Mouse (Mus musculus): Measurements from ENCODE around the gene Lyz1. TPM values are rescaled to one million over a fixed set of nuclear protein-coding genes. Genes with fewer than 3 reads are reported as not detected.
A peak's percentile ranks its signal among the peaks of the same experiment; 100 is the strongest.

Lyz1 gene
- 8.6 and 12.2 TPM in 2 replicates for polyA plus RNA-seq (2015; fragmentation: Nextera tagmentation; extraction: Ambion mirVana)

GRCm38 (mm10) chr10:117292671-117293070 lies at the start of gene Lyz1:
Lyz1 (minus strand) TSS chr10:117292868.
- H3K27ac ChIP-seq (replicated peaks), result no peak within 1 kb of the TSS
- H3K9me3 ChIP-seq, result no peaks in the 10 kb centered on the region
- 49% methylated on average over 5 of the region's 5 CpGs for WGBS
- ATAC-seq (ENCODE audit: extremely low read depth, insufficient number of reproducible peaks, low FRiP score, low TSS enrichment), result no peak
- no peak within 1 kb of the TSS for H3K4me2 ChIP-seq
- peaks cover 21% of the 10 kb centered on the region for H3K4me1 ChIP-seq
- H3K27me3 ChIP-seq (replicated peaks), result peaks cover 25% of the 10 kb centered on the region
- no peaks in the 10 kb centered on the region for H3K36me3 ChIP-seq
- H3K9ac ChIP-seq, result no peak within 1 kb of the TSS
- no peak within 1 kb of the TSS for H3K4me3 ChIP-seq

GRCm38 (mm10) chr10:117342406-117342805 lies 49.7 kb upstream of the Lyz1 start:
- Histone ChIP-seq H3K4me2 (no peak overlapping the region), H3K4me3 (no peak overlapping the region), H3K27ac (replicated peaks) (no peak overlapping the region), H3K27me3 (replicated peaks) (no peaks in the 10 kb centered on the region), H3K9me3 (no peaks in the 10 kb centered on the region), H3K9ac (no peak overlapping the region), H3K4me1 (peaks cover 9% of the 10 kb centered on the region), H3K36me3 (peaks cover 23% of the 10 kb centered on the region)
- 65% methylated on average over 2 of the region's 2 CpGs for WGBS
- no peak for ATAC-seq (ENCODE audit: extremely low read depth, insufficient number of reproducible peaks, low FRiP score, low TSS enrichment)

- Histone ChIP-seq H3K36me3 (peaks cover 13% of the 10 kb centered on the region; the same call in 1 of the 2 replicates), H3K27ac (replicated peaks) (no peak overlapping the region), H3K9me3 (no peaks in the 10 kb centered on the region), H3K27me3 (replicated peaks) (no peaks in the 10 kb centered on the region), H3K4me1 (peaks cover 10% of the 10 kb centered on the region), H3K4me3 (no peak overlapping the region), H3K4me2 (no peak overlapping the region), H3K9ac (no peak overlapping the region)
- WGBS, result 72% methylated on average over 4 of the region's 4 CpGs
- no peak for ATAC-seq (ENCODE audit: extremely low read depth, insufficient number of reproducible peaks, low FRiP score, low TSS enrichment)
These were observed 48.4 kb upstream of the Lyz1 start for GRCm38 (mm10) chr10:117341029-117341428.

DNA sequence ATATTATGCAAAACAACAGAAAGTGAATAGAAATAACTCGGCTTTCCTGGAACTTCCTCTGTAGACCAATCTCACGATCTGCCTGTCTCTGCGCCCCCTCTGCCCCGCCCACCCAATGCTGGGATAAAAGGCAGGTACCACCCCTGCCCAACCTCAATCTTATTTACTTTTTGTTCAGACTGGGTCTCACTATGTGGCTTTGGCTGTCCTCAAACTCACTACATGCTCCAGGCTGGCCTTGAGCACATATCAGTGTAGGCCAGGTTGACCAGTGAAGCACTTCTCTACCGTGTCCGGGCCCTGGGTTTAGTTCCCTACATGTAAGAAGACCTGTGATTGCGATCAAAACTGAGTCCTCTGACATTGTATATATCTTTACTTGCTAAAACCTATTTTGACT lies 46.6 kb upstream of the Lyz1 start:
- H3K9me3 ChIP-seq, result no peaks in the 10 kb centered on the region
- H3K4me3 ChIP-seq, result no peak overlapping the region
- H3K9ac ChIP-seq, result no peak overlapping the region
- H3K4me2 ChIP-seq, result no peak overlapping the region
- ATAC-seq (ENCODE audit: extremely low read depth, insufficient number of reproducible peaks, low FRiP score, low TSS enrichment), result no peak
- H3K27me3 ChIP-seq (replicated peaks), result no peaks in the 10 kb centered on the region
- peaks cover 10% of the 10 kb centered on the region; the same call in 1 of the 2 replicates for H3K36me3 ChIP-seq
- 83% methylated on average over 7 of the region's 7 CpGs for WGBS
- H3K27ac ChIP-seq (replicated peaks), result no peak overlapping the region
- H3K4me1 ChIP-seq, result peaks cover 17% of the 10 kb centered on the region

GRCm38 (mm10) chr10:117337946-117338345 lies 45.3 kb upstream of the Lyz1 start:
- Histone ChIP-seq H3K4me2 (no peak overlapping the region), H3K9ac (no peak overlapping the region), H3K27ac (replicated peaks) (no peak overlapping the region), H3K4me3 (no peak overlapping the region), H3K27me3 (replicated peaks) (no peaks in the 10 kb centered on the region), H3K4me1 (peaks cover 16% of the 10 kb centered on the region), H3K36me3 (0 out of 2 replicates have a peak, but pooled peaks cover 2% of the 10 kb centered on the region), H3K9me3 (no peaks in the 10 kb centered on the region)
- no peak for ATAC-seq (ENCODE audit: extremely low read depth, insufficient number of reproducible peaks, low FRiP score, low TSS enrichment)

GRCm38 (mm10) chr10:117335649-117336048 lies 43.0 kb upstream of the Lyz1 start:
- Histone ChIP-seq H3K4me2 (peak overlapping the region; percentile 27; the same call in 1 of the 2 replicates), H3K4me1 (peaks cover 9% of the 10 kb centered on the region; the same call in 1 of the 2 replicates), H3K9ac (no peak overlapping the region), H3K27ac (replicated peaks) (no peak overlapping the region), H3K36me3 (no peaks in the 10 kb centered on the region), H3K27me3 (replicated peaks) (no peaks in the 10 kb centered on the region), H3K9me3 (no peaks in the 10 kb centered on the region), H3K4me3 (no peak overlapping the region)
- no peak for ATAC-seq (ENCODE audit: extremely low read depth, insufficient number of reproducible peaks, low FRiP score, low TSS enrichment)
- 33% methylated on average over 4 of the region's 4 CpGs for WGBS

- ATAC-seq (ENCODE audit: extremely low read depth, insufficient number of reproducible peaks, low FRiP score, low TSS enrichment), result no peak
- WGBS, result 74% methylated on average over 5 of the region's 5 CpGs
- Histone ChIP-seq H3K4me3 (no peak overlapping the region), H3K4me1 (peaks cover 13% of the 10 kb centered on the region), H3K27ac (replicated peaks) (no peak overlapping the region), H3K36me3 (no peaks in the 10 kb centered on the region), H3K9me3 (no peaks in the 10 kb centered on the region), H3K27me3 (replicated peaks) (no peaks in the 10 kb centered on the region), H3K4me2 (no peak overlapping the region), H3K9ac (no peak overlapping the region)
These were observed 37.9 kb upstream of the Lyz1 start for GRCm38 (mm10) chr10:117330521-117330920.

DNA sequence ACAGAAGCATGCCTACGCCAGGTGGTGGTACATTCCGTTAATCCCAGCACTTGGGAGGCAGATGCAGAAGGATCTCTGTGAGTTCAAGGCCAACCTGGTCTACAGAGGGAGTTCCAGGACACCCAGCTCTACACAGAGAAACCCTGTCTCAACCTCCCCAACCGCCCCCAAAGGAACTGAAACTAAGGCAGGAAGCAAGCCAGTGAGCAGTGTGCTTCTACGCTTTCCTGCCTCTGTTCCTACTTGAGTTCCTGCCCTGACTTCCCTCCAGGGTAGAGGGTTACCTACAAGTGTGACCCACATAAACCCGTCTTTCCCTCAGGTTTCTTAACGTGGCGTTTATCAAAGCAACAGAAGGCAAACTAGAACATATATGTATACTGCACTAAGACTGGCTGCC lies 31.1 kb upstream of the Lyz1 start:
- Histone ChIP-seq H3K4me1 (peaks cover 8% of the 10 kb centered on the region), H3K9me3 (no peaks in the 10 kb centered on the region), H3K4me3 (no peak overlapping the region), H3K4me2 (no peak overlapping the region), H3K9ac (no peak overlapping the region), H3K27me3 (replicated peaks) (no peaks in the 10 kb centered on the region), H3K36me3 (no peaks in the 10 kb centered on the region), H3K27ac (replicated peaks) (no peak overlapping the region)
- ATAC-seq (ENCODE audit: extremely low read depth, insufficient number of reproducible peaks, low FRiP score, low TSS enrichment), result no peak
- 83% methylated on average over 7 of the region's 7 CpGs for WGBS

DNA sequence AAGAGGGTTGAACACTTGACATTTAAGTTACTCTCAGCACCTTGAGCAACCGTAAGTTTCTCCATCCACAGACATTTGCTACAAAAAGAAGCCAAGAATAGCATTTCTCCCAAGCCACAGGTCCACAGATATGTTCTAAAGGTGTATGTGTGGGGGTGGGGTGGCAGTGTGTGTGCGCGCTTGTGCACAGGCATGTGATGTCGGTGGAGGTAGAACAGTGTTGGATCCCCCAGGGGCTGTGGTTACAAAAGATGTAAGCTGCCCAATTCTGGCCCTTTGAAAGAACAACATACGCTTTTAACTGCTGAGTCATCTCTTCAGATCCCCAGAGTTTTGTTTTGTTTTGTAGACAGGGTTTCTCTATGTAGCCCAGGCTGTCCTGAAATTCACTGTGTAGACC lies 30.0 kb upstream of the Lyz1 start:
- H3K27ac ChIP-seq (replicated peaks), result no peak overlapping the region
- no peaks in the 10 kb centered on the region for H3K36me3 ChIP-seq
- ATAC-seq (ENCODE audit: extremely low read depth, insufficient number of reproducible peaks, low FRiP score, low TSS enrichment), result no peak
- H3K4me2 ChIP-seq, result no peak overlapping the region
- no peak overlapping the region for H3K9ac ChIP-seq
- H3K9me3 ChIP-seq, result no peaks in the 10 kb centered on the region
- H3K27me3 ChIP-seq (replicated peaks), result no peaks in the 10 kb centered on the region
- no peaks in the 10 kb centered on the region for H3K4me1 ChIP-seq
- H3K4me3 ChIP-seq, result no peak overlapping the region
- 89% methylated on average over 5 of the region's 5 CpGs for WGBS

GRCm38 (mm10) chr10:117320571-117320981 lies 27.9 kb upstream of the Lyz1 start:
- no peaks in the 10 kb centered on the region for H3K9me3 ChIP-seq
- no peaks in the 10 kb centered on the region for H3K4me1 ChIP-seq
- H3K27me3 ChIP-seq (replicated peaks), result no peaks in the 10 kb centered on the region
- no peaks in the 10 kb centered on the region for H3K36me3 ChIP-seq
- 77% methylated on average over 3 of the region's 3 CpGs for WGBS
- no peak overlapping the region for H3K27ac ChIP-seq (replicated peaks)
- H3K4me3 ChIP-seq, result no peak overlapping the region
- ATAC-seq (ENCODE audit: extremely low read depth, insufficient number of reproducible peaks, low FRiP score, low TSS enrichment), result no peak
- H3K9ac ChIP-seq, result no peak overlapping the region
- H3K4me2 ChIP-seq, result no peak overlapping the region

GRCm38 (mm10) chr10:117316391-117316790 lies 23.7 kb upstream of the Lyz1 start:
- H3K9ac ChIP-seq, result no peak overlapping the region
- H3K36me3 ChIP-seq, result no peaks in the 10 kb centered on the region
- H3K4me2 ChIP-seq, result no peak overlapping the region
- H3K9me3 ChIP-seq, result no peaks in the 10 kb centered on the region
- no peaks in the 10 kb centered on the region for H3K4me1 ChIP-seq
- no peak; the same call in 1 of the 2 replicates for ATAC-seq (ENCODE audit: extremely low read depth, insufficient number of reproducible peaks, low FRiP score, low TSS enrichment)
- no peaks in the 10 kb centered on the region; the same call in 1 of the 2 replicates for H3K27me3 ChIP-seq (replicated peaks)
- no peak overlapping the region for H3K27ac ChIP-seq (replicated peaks)
- no peak overlapping the region for H3K4me3 ChIP-seq
- 77% methylated on average over 11 of the region's 11 CpGs for WGBS

- Histone ChIP-seq H3K9ac (no peak overlapping the region), H3K4me3 (no peak overlapping the region), H3K36me3 (no peaks in the 10 kb centered on the region), H3K4me2 (no peak overlapping the region), H3K27ac (replicated peaks) (no peak overlapping the region), H3K4me1 (no peaks in the 10 kb centered on the region), H3K27me3 (replicated peaks) (no peaks in the 10 kb centered on the region; the same call in 1 of the 2 replicates), H3K9me3 (no peaks in the 10 kb centered on the region)
- no peak for ATAC-seq (ENCODE audit: extremely low read depth, insufficient number of reproducible peaks, low FRiP score, low TSS enrichment)
- WGBS, result 80% methylated on average over 2 of the region's 2 CpGs
These were observed 20.5 kb upstream of the Lyz1 start for GRCm38 (mm10) chr10:117313133-117313532.
